Mouse (Mus musculus): ENCODE data around the gene Agap2.

GRCm38 (mm10) chr10:127092742-127093141 is 17.7 kb downstream of the Agap2 start:
- TF ChIP-seq CTCF (conservative IDR thresholded peaks at IDR 0.05 in 1 of 2, IDR thresholded peaks at IDR 0.05 in 1 of 2; ENCODE audit: low read depth in 2 of 2, low read length in 2 of 2), result no peak
- no peak for TF ChIP-seq CHD2 (IDR thresholded peaks at IDR 0.05; ENCODE audit: low read length)
- no peak for TF ChIP-seq MAZ (IDR thresholded peaks at IDR 0.05; ENCODE audit: low read depth, low read length)
- no peak for TF ChIP-seq EP300 (IDR thresholded peaks at IDR 0.05; ENCODE audit: low read length)
- TF ChIP-seq MAFK (IDR thresholded peaks at IDR 0.05; ENCODE audit: insufficient replicate concordance, low read length), result no peak

All from CH12.LX (cell line).